7 mouse cellular contexts compared by ENCODE assay signal in genomic region chr6:4746696-4747439, GRCm38 (mm10). TPM values are rescaled to one million over a fixed set of nuclear protein-coding genes. Genes with fewer than 3 reads are reported as not detected.
DNase-seq lines count a peak whose midpoint lies in the region; ATAC-seq and TF ChIP-seq lines count a peak whose summit lies in the region.

Gene Sgce, minus strand, starts transcription at chr6:4747207.
Gene Peg10, plus strand, starts transcription at chr6:4747306.

- peak; percentile 74 for TF ChIP-seq CTCF in midbrain, postnatal 0 days (IDR thresholded peaks at IDR 0.05)

- H3K36me3 ChIP-seq in embryonic facial prominence, embryonic 15.5 days: no peaks in the 10 kb centered on the region
- no peaks in the 10 kb centered on the region for H3K36me3 ChIP-seq in heart, embryonic 11.5 days (ENCODE audit: control insufficient read depth, insufficient read depth, low read length)
- no peaks in the 10 kb centered on the region for H3K36me3 ChIP-seq in kidney, embryonic 15.5 days
- H3K36me3 ChIP-seq in midbrain, postnatal 0 days (ENCODE audit: insufficient read depth, low read length): no peaks in the 10 kb centered on the region

- H3K27ac ChIP-seq in embryonic facial prominence, embryonic 15.5 days (replicated peaks): peak within 1 kb of the TSS; percentile 78
- H3K27ac ChIP-seq in heart, embryonic 11.5 days (ENCODE audit: low read depth, low read length): peak within 1 kb of the TSS; percentile 50
- peak within 1 kb of the TSS; percentile 74 for H3K27ac ChIP-seq in kidney, embryonic 15.5 days
- peak within 1 kb of the TSS; percentile 83 for H3K27ac ChIP-seq in midbrain, postnatal 0 days (ENCODE audit: low read depth, low read length)

- 50% methylated on average over 38 of the region's 38 CpGs for WGBS in embryonic facial prominence, embryonic 15.5 days
- 48% methylated on average over 38 of the region's 38 CpGs for WGBS in heart, embryonic 11.5 days (ENCODE audit: insufficient replicate concordance)
- 47% methylated on average over 38 of the region's 38 CpGs for WGBS in kidney, embryonic 15.5 days
- WGBS in midbrain, postnatal 0 days: 54% methylated on average over 32 of the region's 38 CpGs

- H3K4me3 ChIP-seq in embryonic facial prominence, embryonic 15.5 days (replicated peaks): peak within 1 kb of the TSS; percentile 51
- peak within 1 kb of the TSS; percentile 52 for H3K4me3 ChIP-seq in heart, embryonic 11.5 days (ENCODE audit: low read depth, low read length)
- H3K4me3 ChIP-seq in kidney, embryonic 15.5 days (replicated peaks): peak within 1 kb of the TSS; percentile 49
- peak within 1 kb of the TSS; percentile 42 for H3K4me3 ChIP-seq in midbrain, postnatal 0 days (ENCODE audit: low read depth, low read length)

- H3K9ac ChIP-seq in embryonic facial prominence, embryonic 15.5 days: peak within 1 kb of the TSS; percentile 40
- peak within 1 kb of the TSS; percentile 72 for H3K9ac ChIP-seq in heart, embryonic 11.5 days (ENCODE audit: low read depth, low read length)
- H3K9ac ChIP-seq in kidney, embryonic 15.5 days: peak within 1 kb of the TSS; percentile 48
- peak within 1 kb of the TSS; percentile 71 for H3K9ac ChIP-seq in midbrain, postnatal 0 days (replicated peaks; ENCODE audit: low read length, poor library complexity, severe bottlenecking)

- 0 out of 2 replicates have a peak, but pooled peaks cover 8% of the 10 kb centered on the region for H3K9me3 ChIP-seq in embryonic facial prominence, embryonic 15.5 days (replicated peaks)
- peaks cover 9% of the 10 kb centered on the region; the same call in 1 of the 2 replicates for H3K9me3 ChIP-seq in heart, embryonic 11.5 days (replicated peaks; ENCODE audit: control insufficient read depth, low read length)
- peaks cover 13% of the 10 kb centered on the region for H3K9me3 ChIP-seq in kidney, embryonic 15.5 days (replicated peaks)
- no peaks in the 10 kb centered on the region for H3K9me3 ChIP-seq in midbrain, postnatal 0 days (ENCODE audit: low read length)

- H3K4me2 ChIP-seq in embryonic facial prominence, embryonic 15.5 days (replicated peaks): peak within 1 kb of the TSS; percentile 69
- H3K4me2 ChIP-seq in heart, embryonic 11.5 days: peak within 1 kb of the TSS; percentile 71
- peak within 1 kb of the TSS; percentile 65 for H3K4me2 ChIP-seq in kidney, embryonic 15.5 days
- H3K4me2 ChIP-seq in midbrain, postnatal 0 days (ENCODE audit: low read depth, low read length, poor library complexity, severe bottlenecking): peak within 1 kb of the TSS; percentile 57

- H3K4me1 ChIP-seq in embryonic facial prominence, embryonic 15.5 days: no peaks in the 10 kb centered on the region
- H3K4me1 ChIP-seq in heart, embryonic 11.5 days (ENCODE audit: control insufficient read depth, insufficient read depth, low read length): no peaks in the 10 kb centered on the region; the same call in 1 of the 2 replicates
- no peaks in the 10 kb centered on the region for H3K4me1 ChIP-seq in kidney, embryonic 15.5 days
- no peaks in the 10 kb centered on the region for H3K4me1 ChIP-seq in midbrain, postnatal 0 days (ENCODE audit: insufficient read depth, low read length)

- no peaks in the 10 kb centered on the region for H3K27me3 ChIP-seq in embryonic facial prominence, embryonic 15.5 days
- H3K27me3 ChIP-seq in heart, embryonic 11.5 days (ENCODE audit: control insufficient read depth, insufficient read depth, low read length): no peaks in the 10 kb centered on the region
- H3K27me3 ChIP-seq in kidney, embryonic 15.5 days: no peaks in the 10 kb centered on the region
- no peaks in the 10 kb centered on the region for H3K27me3 ChIP-seq in midbrain, postnatal 0 days (ENCODE audit: insufficient read depth, low read length)

- peak; percentile 60 for ATAC-seq in embryonic facial prominence, embryonic 15.5 days (ENCODE audit: insufficient number of reproducible peaks, low FRiP score, low TSS enrichment, low read depth)
- peak; percentile 61 for ATAC-seq in heart, embryonic 11.5 days (replicated peaks; ENCODE audit: insufficient number of reproducible peaks, low FRiP score, low TSS enrichment)
- ATAC-seq in kidney, embryonic 15.5 days (replicated peaks; ENCODE audit: low FRiP score): peak; percentile 65
- peak; percentile 63 for ATAC-seq in midbrain, postnatal 0 days (ENCODE audit: low FRiP score)

- DNase-seq in brain, adult 2 months (ENCODE audit: low read depth, low spot score): peak; percentile 86
- DNase-seq in liver: peak; percentile 73
- DNase-seq in midbrain, postnatal 0 days (ENCODE audit: low spot score): peak; percentile 77
- peak; percentile 42 to 79 for DNase-seq in spleen, postnatal 4 days (ENCODE audit: low spot score in 2 of 2)

RNA-seq across cellular contexts. Expression of gene Sgce, which starts in this region (rescaled TPM):
- 72.1 and 72.9 TPM in 2 replicates for polyA plus RNA-seq in embryonic facial prominence, embryonic 15.5 days (2015; fragmentation: Nextera tagmentation; extraction: Ambion mirVana)
- 52.7 and 56.2 TPM in 2 replicates for polyA plus RNA-seq in heart, embryonic 11.5 days (2014; fragmentation: Nextera tagmentation; extraction: Ambion mirVana)
- 46.8 and 48.7 TPM in 2 replicates for polyA plus RNA-seq in kidney, embryonic 15.5 days (2015; fragmentation: Nextera tagmentation; extraction: Ambion mirVana)
- 35.0 and 36.3 TPM in 2 replicates for total RNA-seq in midbrain, postnatal 0 days (2014; rRNA removed)
- 44.6 and 49.2 TPM in 2 replicates for polyA plus RNA-seq in midbrain, postnatal 0 days (2015; fragmentation: Nextera tagmentation; extraction: Ambion mirVana)

RNA-seq across cellular contexts. Expression of gene Peg10, which starts in this region (rescaled TPM):
- 8.9 and 10.0 TPM in 2 replicates for polyA plus RNA-seq in embryonic facial prominence, embryonic 15.5 days (2015; fragmentation: Nextera tagmentation; extraction: Ambion mirVana)
- polyA plus RNA-seq in heart, embryonic 11.5 days (2014; fragmentation: Nextera tagmentation; extraction: Ambion mirVana): 9.1 and 11.6 TPM in 2 replicates
- 4.1 and 4.4 TPM in 2 replicates for polyA plus RNA-seq in kidney, embryonic 15.5 days (2015; fragmentation: Nextera tagmentation; extraction: Ambion mirVana)
- 55.9 and 62.9 TPM in 2 replicates for total RNA-seq in midbrain, postnatal 0 days (2014; rRNA removed)
- 4.7 and 6.7 TPM in 2 replicates for polyA plus RNA-seq in midbrain, postnatal 0 days (2015; fragmentation: Nextera tagmentation; extraction: Ambion mirVana)

Comparison
In these comparisons a context has a peak if more than half of its experiments do, and no peak if none do; other contexts are left out.
1. Peak in every context shown above with its lines: DNase-seq, ATAC-seq, H3K4me3 ChIP-seq and H3K27ac ChIP-seq.